Mouse (Mus musculus): ENCODE data around the gene Slitrk4.

The Slitrk4 gene

GRCm38 (mm10) chrX:64276290-64277125 lies at the start of gene Slitrk4:
Gene Slitrk4, minus strand, starts transcription at chrX:64276996.
- no peak for DNase-seq (ENCODE audit: low spot score in 2 of 2)

- no peak for DNase-seq (ENCODE audit: low spot score in 2 of 2)
These were observed 42.7 kb upstream of the Slitrk4 start for GRCm38 (mm10) chrX:64319501-64319900.

GRCm38 (mm10) chrX:64277991-64278301 lies 1.1 kb upstream of the Slitrk4 start:
- no peak for DNase-seq (ENCODE audit: low spot score in 2 of 2)

- DNase-seq (ENCODE audit: low spot score in 2 of 2): no peak
These were observed 562 bp upstream of the Slitrk4 start for GRCm38 (mm10) chrX:64277126-64277990.

- DNase-seq (ENCODE audit: low spot score in 2 of 2): no peak
These were observed 1.1 kb downstream of the Slitrk4 start for GRCm38 (mm10) chrX:64275501-64276289.

- no peak for DNase-seq (ENCODE audit: low spot score in 2 of 2)
These were observed 13.3 kb downstream of the Slitrk4 start for GRCm38 (mm10) chrX:64263481-64263880.
